Mouse (Mus musculus) right cerebral cortex, postnatal 36 days (tissue): Measurements from ENCODE around the gene Parp11.

ENCODE experiments used
- DNase-seq, 2 experiments: peaks; one replicate each; pipeline ENCODE4 v3.0.0; 2022; ENCODE audit warnings: low spot score in 2 of 2, mixed read lengths in 1 of 2

Gene Parp11

GRCm38 (mm10) chr6:127448869-127449268, 2.2 kb downstream of the Parp11 start:
- DNase-seq: no peak

- DNase-seq: no peak
These were observed 3.1 kb downstream of the Parp11 start for GRCm38 (mm10) chr6:127449531-127450422.

GRCm38 (mm10) chr6:127453407-127454343, 7.0 kb downstream of the Parp11 start:
- peak; percentile 87 to 89 for DNase-seq

GRCm38 (mm10) chr6:127454344-127454707, 7.7 kb downstream of the Parp11 start:
- DNase-seq: no peak

- no peak for DNase-seq
These were observed 8.2 kb downstream of the Parp11 start for GRCm38 (mm10) chr6:127454809-127455208.

GRCm38 (mm10) chr6:127455440-127455839, 8.8 kb downstream of the Parp11 start:
- no peak for DNase-seq

GRCm38 (mm10) chr6:127456769-127457168, 10.1 kb downstream of the Parp11 start:
- DNase-seq: no peak

GRCm38 (mm10) chr6:127459776-127460175, 13.1 kb downstream of the Parp11 start:
- DNase-seq: no peak

- no peak for DNase-seq
These were observed 14.9 kb downstream of the Parp11 start for GRCm38 (mm10) chr6:127461491-127461890.

- no peak for DNase-seq
These were observed 15.6 kb downstream of the Parp11 start for GRCm38 (mm10) chr6:127462251-127462650.

- no peak for DNase-seq
These were observed 16.8 kb downstream of the Parp11 start for GRCm38 (mm10) chr6:127463273-127464001.

- DNase-seq: no peak
These were observed 17.9 kb downstream of the Parp11 start for GRCm38 (mm10) chr6:127464523-127464922.

GRCm38 (mm10) chr6:127466749-127467310, 20.2 kb downstream of the Parp11 start:
- no peak for DNase-seq

GRCm38 (mm10) chr6:127472078-127472477, 25.4 kb downstream of the Parp11 start:
- DNase-seq: no peak

- DNase-seq: no peak
These were observed 27.3 kb downstream of the Parp11 start for GRCm38 (mm10) chr6:127473961-127474360.

GRCm38 (mm10) chr6:127475231-127475630, 28.6 kb downstream of the Parp11 start:
- DNase-seq: no peak

- no peak for DNase-seq
These were observed 44.4 kb downstream of the Parp11 start for GRCm38 (mm10) chr6:127491046-127491445.

GRCm38 (mm10) chr6:127492561-127492960, 45.9 kb downstream of the Parp11 start:
- DNase-seq: no peak

GRCm38 (mm10) chr6:127493750-127494149, 47.1 kb downstream of the Parp11 start:
- peak; percentile 50 to 60 for DNase-seq

GRCm38 (mm10) chr6:127494357-127494756, 47.7 kb downstream of the Parp11 start:
- no peak for DNase-seq

- DNase-seq: no peak
These were observed 48.6 kb downstream of the Parp11 start for GRCm38 (mm10) chr6:127495251-127495650.
